Mouse (Mus musculus): ENCODE measurements around the gene Gm10392. TPM values are rescaled to one million over a fixed set of nuclear protein-coding genes. Genes with fewer than 3 reads are reported as not detected.
"Not testable (repeated sequence)": the region's sequence is repeated elsewhere in the genome, so short reads cannot be mapped to it uniquely, and the experiment has no call there.

Gene Gm10392
- total RNA-seq (2021): not detected
- long read RNA-seq, experiment 1, partial matches to known transcripts: 0 of 2 reads
- long read RNA-seq, experiment 1, other reads (novel, unspliced or antisense): 2 of 2 reads
- long read RNA-seq, experiment 2: 0 reads

DNA sequence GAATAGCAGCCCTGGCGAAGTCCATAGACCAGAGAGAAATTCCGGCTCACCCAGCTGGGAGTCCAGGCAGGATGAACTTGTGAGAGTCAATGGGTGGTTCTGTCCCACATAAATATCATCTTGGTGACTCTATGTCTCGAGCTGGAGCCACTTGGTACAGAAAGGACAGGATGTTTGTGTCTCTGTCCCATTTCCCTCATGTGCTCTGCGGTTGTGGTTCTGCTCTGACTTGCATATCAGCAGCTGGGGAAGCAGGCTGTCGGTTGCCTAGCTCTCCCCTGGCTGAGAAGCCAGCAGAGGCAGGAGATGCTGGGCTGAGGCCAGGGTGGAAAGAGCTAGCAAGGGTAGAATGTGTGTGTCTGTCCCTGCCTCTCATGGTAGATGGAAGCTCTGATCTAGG is at the start of gene Gm10392:
TSS of gene Gm10392 (minus strand) at position 156 of the 400 bp plus-strand sequence.
- no peak for DNase-seq

- DNase-seq: no peak
Measured at GRCm38 (mm10) chr11:77545261-77545660, 26.3 kb upstream of the Gm10392 start.

- no peak for DNase-seq
Measured at GRCm38 (mm10) chr11:77532202-77532846, 13.3 kb upstream of the Gm10392 start.

GRCm38 (mm10) chr11:77530862-77531261 is 11.9 kb upstream of the Gm10392 start:
- DNase-seq: no peak

- no peak for DNase-seq
Measured at GRCm38 (mm10) chr11:77529644-77530043, 10.6 kb upstream of the Gm10392 start.

DNA sequence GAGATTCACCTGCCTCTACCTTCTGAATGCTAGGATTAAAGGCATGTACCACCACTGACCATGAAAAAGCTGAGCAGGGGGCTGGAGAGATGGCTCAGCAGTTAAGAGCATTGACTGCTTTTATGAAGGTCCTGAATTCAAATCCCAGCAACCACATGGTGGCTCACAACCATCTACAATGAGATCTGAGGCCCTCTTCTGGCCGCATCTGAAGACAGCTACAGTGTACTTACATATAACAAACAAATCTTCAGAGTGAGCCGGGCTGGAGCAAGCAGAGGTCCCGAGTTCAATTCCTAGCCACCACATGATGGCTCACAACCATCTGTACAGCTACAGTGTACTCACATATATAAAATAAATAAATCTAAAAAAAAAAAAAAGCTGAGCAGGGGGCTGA is 9.4 kb upstream of the Gm10392 start:
- DNase-seq: not testable (repeated sequence)

GRCm38 (mm10) chr11:77525804-77526486 is 6.9 kb upstream of the Gm10392 start:
- DNase-seq: no peak

- DNase-seq: no peak
Measured at GRCm38 (mm10) chr11:77520601-77521529, 1.9 kb upstream of the Gm10392 start.

DNA sequence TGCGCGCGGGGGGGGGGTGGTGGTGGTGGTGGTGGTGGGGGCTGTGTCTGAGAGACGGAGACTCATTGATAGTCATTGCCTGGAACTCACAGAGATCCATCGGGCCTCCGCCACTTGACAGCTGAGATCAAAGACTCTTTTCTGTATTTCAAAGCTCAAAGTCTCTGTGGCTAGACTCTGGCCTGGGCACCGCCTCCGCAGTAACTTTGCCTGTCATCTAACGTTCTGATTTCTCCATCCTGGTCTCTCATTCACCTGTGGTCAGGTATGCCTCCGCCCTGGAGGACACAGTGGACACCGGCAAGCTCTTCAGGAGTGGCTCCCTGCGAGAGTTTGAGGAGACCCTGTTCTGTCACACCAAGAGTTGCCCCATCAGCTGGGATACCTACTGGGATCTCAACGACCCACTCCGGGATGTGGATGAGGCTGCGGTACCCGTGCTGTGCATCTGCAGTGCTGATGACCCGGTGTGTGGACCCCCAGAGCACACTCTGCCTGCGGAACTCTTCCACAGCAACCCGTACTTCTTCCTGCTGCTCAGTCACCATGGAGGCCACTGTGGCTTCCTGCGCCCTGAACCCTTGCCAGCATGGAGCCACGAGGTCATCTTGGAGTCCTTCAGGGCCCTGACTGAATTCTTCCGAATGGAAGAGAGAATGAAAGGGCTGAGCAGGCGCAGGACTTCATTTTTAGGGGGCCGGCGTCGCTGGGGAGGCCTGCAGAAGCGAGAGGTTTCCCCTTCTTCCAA is 773 bp downstream of the Gm10392 start:
- peak in 1 of 2 experiments; percentile 65 for DNase-seq

GRCm38 (mm10) chr11:77516553-77517425 is 2.2 kb downstream of the Gm10392 start:
- DNase-seq: no peak

DNA sequence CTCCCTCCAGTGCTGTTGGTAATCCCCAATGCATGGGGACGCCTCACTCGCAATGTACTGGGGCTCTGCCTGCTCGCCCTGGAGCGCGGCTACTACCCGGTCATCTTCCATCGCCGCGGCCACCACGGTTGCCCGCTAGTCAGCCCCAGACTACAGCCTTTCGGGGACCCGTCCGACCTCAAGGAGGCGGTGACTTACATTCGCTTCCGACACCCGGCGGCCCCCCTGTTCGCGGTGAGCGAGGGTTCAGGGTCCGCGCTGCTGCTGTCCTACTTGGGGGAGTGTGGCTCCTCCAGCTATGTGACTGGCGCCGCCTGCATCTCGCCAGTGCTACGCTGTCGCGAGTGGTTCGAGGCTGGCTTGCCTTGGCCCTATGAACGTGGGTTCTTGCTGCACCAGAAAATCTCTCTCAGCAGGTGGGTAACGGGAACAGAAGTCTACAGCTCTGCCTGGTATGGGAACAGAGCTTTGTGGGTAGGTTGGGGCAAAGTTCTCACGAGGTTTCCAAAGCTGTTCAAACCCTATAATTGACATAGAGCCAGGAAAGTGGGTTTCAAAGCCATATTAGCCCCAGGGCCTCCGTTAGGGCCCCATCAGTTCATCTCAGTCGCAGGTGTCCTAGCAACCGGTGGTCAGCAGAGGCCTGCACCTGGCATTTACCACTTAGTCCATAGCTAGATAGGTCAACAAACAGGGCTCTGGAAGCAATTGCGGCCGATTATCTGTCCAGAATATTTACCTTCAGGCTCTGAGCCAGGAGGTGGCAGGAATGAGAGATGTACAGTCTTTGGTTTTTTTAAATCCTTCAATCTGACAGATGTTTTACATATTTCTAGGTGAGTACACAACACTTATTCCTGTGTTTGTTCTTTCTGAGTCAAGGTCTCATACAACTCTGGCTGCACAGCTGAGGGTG is 3.1 kb downstream of the Gm10392 start, which contains the start of gene Trp53i13:
TSS of gene Trp53i13 (minus strand) at position 344 of the 916 bp plus-strand sequence.
- DNase-seq: no peak

- DNase-seq: peak; percentile 94
Measured at GRCm38 (mm10) chr11:77514832-77515636, 4.0 kb downstream of the Gm10392 start, which contains the start of gene Abhd15. Gene Abhd15 (plus strand): TSS chr11:77515121.

- no peak for DNase-seq
Measured at GRCm38 (mm10) chr11:77514281-77514831, 4.6 kb downstream of the Gm10392 start.

DNA sequence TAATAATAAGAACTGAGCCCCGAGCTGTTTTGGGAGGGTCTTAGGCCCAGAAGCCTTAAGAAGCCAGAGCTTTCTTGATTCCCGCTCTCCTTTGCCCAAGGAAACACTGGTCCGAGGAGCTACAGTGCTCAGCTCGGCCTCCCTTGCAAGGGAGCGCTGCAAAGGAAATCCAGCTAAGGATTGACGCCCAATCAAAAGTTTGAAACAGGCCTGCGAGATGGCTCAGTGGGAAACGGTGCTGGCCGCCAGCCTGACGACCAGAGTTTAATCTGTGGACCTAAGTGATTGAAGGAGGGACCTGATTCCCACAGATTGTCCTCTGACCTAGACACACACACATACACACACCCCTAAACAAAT is 5.2 kb downstream of the Gm10392 start:
- no peak for DNase-seq

DNA sequence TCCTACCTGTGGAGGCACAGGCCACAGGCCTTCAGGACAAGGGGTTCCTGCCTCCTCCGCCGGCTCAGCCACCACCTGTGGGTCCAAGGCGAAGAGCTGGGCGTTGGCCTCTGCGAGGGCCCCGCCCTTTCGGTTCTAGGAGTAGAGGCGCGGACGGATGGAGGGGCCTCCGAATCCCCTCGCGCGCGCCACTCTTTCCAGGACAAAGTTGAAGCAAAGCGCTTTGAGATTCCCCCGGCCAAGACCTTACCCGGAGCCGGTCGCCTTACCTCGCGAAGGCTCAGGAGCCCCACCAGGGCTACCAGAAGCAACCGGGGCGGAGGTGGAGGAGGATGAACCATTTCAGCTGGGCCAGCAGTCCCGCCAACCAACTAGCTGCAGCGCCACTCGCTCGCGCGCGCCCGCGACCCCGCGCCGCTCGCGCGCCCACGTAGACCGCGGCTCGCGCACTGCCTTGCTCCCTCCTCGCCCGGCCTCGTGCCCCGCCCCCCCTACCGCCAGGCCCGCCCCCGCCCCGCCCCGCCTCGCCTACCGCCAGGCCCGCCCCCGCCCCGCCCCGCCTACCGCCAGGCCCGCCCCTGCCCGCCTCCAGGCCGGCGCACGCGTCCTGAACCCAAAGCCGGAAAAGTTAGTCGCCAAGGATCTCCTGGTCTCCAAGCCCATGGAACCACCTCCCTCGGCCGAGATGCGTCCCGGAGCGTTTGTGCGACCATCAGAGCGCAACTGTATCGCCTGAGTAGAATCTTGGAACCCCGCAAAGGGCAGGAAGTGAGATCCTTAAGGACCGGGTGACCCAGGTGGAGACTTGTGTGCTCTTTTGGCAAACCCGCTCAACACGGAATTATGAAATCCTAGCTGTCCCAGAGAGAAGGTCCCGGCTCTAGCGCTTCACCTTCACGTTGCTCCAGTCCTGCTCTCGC is 5.8 kb downstream of the Gm10392 start:
- peak; percentile 90 to 94 for DNase-seq

GRCm38 (mm10) chr11:77511336-77511735 is 7.7 kb downstream of the Gm10392 start:
- DNase-seq: no peak

Measured in adrenal gland, postnatal 36 days (tissue).